Comparison of ENCODE assay signal across 9 mouse cellular contexts in the genomic region with DNA sequence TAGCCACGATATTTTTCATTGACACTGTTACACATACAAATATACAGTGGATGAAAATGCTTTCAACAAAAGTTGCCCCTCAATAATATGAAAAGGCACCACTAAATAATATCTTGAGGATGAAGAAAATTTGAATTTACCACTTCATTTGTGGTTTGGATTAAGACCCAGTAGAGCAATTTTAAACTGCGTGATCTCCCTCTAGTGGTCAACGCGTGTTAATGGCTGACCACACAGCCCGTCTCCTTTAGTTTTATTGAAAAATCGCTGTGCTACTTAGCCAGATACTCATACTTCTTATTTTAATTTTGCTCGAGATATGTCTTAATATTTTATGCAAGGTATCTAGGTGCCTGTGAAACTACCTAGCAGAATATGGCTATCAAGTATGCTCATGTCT.
DNase-seq lines count a peak whose midpoint lies in the region; TF ChIP-seq lines count a peak whose summit lies in the region.
"Had no signal": no experiment of that assay in that cellular context is flagged by ENCODE, and none has a peak within 500 bp of the region (broad histone marks: within the 10 kb centered on the region; RNA-seq: fewer than 3 reads in every experiment).

No protein-coding gene starts in this region.

- DNase-seq in cerebellum, adult 18-20 months, result peak; percentile 28 to 41
- no peak for DNase-seq in cerebellum, adult 11 months
- DNase-seq in left cerebral cortex, adult 2 months (ENCODE audit: extremely low spot score in 1 of 2, low spot score in 2 of 2), result no peak
- DNase-seq in left cerebral cortex, adult 8-10 months (ENCODE audit: low spot score in 2 of 2), result no peak
- DNase-seq in ZHBTc4 (ENCODE audit: low read depth, low spot score), result peak; percentile 36
- DNase-seq in kidney, postnatal 4 days, result peak; percentile 9 to 15
- no peak for DNase-seq in heart, adult 11 months
- no peak for DNase-seq in gastrocnemius, adult 18-20 months (ENCODE audit: low spot score)

- peak; percentile 86 for TF ChIP-seq CTCF in left cerebral cortex, adult 2 months (IDR thresholded peaks at IDR 0.05)

- H3K27ac ChIP-seq in left cerebral cortex, adult 2 months, result no peak overlapping the region
- H3K27ac ChIP-seq: hindbrain, embryonic 15.5 days had no signal

- intact Hi-C loops in left cerebral cortex, adult 2 months (cut with DNase I), result loop anchor here (1.0 to 2.0 kb wide), 2 partner anchors 262 to 451 kb away; no protein-coding TSS in a partner anchor

- no peak overlapping the region for H3K4me3 ChIP-seq in left cerebral cortex, adult 2 months
- H3K4me3 ChIP-seq: hindbrain, embryonic 15.5 days had no signal

Comparison
In these comparisons a context has a peak if more than half of its experiments do, and no peak if none do; other contexts are left out.
1. DNase-seq: peak in cerebellum, adult 18-20 months (2 of 2), ZHBTc4 (single experiment) and kidney, postnatal 4 days (2 of 2); none in cerebellum, adult 11 months (single experiment), left cerebral cortex, adult 2 months (0 of 2), left cerebral cortex, adult 8-10 months (0 of 2), heart, adult 11 months (single experiment) and gastrocnemius, adult 18-20 months (single experiment).